Mouse (Mus musculus) right cerebral cortex, postnatal 4 days (tissue): ENCODE data around the gene Kif3a.

Experiments
- DNase-seq: peaks from one replicate; pipeline ENCODE4 v3.0.0-alpha.2; 2022

Kif3a gene

GRCm38 (mm10) chr11:53617562-53618109 lies 50.5 kb downstream of the Kif3a start:
- DNase-seq = no peak

- DNase-seq = no peak
These were observed 51.5 kb downstream of the Kif3a start, which contains the start of gene Il4 for GRCm38 (mm10) chr11:53618619-53619198. Gene Il4, minus strand, starts transcription at chr11:53618669.

- no peak for DNase-seq
These were observed 52.2 kb downstream of the Kif3a start for GRCm38 (mm10) chr11:53619428-53619827.

GRCm38 (mm10) chr11:53620094-53620493 lies 52.9 kb downstream of the Kif3a start:
- no peak for DNase-seq

GRCm38 (mm10) chr11:53621582-53622439 lies 54.6 kb downstream of the Kif3a start:
- DNase-seq = no peak

GRCm38 (mm10) chr11:53622440-53622806 lies 55.2 kb downstream of the Kif3a start:
- no peak for DNase-seq

- no peak for DNase-seq
These were observed 56.4 kb downstream of the Kif3a start for GRCm38 (mm10) chr11:53623573-53623972.

GRCm38 (mm10) chr11:53624124-53624523 lies 56.9 kb downstream of the Kif3a start:
- DNase-seq = no peak

GRCm38 (mm10) chr11:53626802-53627373 lies 59.7 kb downstream of the Kif3a start:
- no peak for DNase-seq

- DNase-seq = peak; percentile 79
These were observed 60.7 kb downstream of the Kif3a start for GRCm38 (mm10) chr11:53627859-53628258.

- no peak for DNase-seq
These were observed 65.0 kb downstream of the Kif3a start for GRCm38 (mm10) chr11:53632122-53632733.

- no peak for DNase-seq
These were observed 66.5 kb downstream of the Kif3a start for GRCm38 (mm10) chr11:53633644-53634043.

- no peak for DNase-seq
These were observed 67.4 kb downstream of the Kif3a start, which contains the start of gene Il13 for GRCm38 (mm10) chr11:53634556-53634955. Gene Il13, minus strand, starts transcription at chr11:53634702.

GRCm38 (mm10) chr11:53635590-53636182 lies 68.5 kb downstream of the Kif3a start:
- DNase-seq = no peak

- DNase-seq = peak; percentile 25
These were observed 69.0 kb downstream of the Kif3a start for GRCm38 (mm10) chr11:53636183-53636646.

- no peak for DNase-seq
These were observed 70.0 kb downstream of the Kif3a start for GRCm38 (mm10) chr11:53637046-53637802.

- DNase-seq = no peak
These were observed 70.7 kb downstream of the Kif3a start for GRCm38 (mm10) chr11:53637803-53638260.

- DNase-seq = no peak
These were observed 75.6 kb downstream of the Kif3a start for GRCm38 (mm10) chr11:53642744-53643279.

- no peak for DNase-seq
These were observed 76.8 kb downstream of the Kif3a start for GRCm38 (mm10) chr11:53644017-53644416.

GRCm38 (mm10) chr11:53651441-53651840 lies 84.3 kb downstream of the Kif3a start:
- no peak for DNase-seq
